Mouse (Mus musculus) liver, postnatal 0 days (tissue): Measurements from ENCODE around the gene Kalrn.

Experiments used
- CTCF ChIP-seq: sonication (generic); IDR thresholded peaks from 2 replicates; pipeline ENCODE4 v1.5.1; 2016; ENCODE audit warnings: antibody characterized with exemption, low read depth
- EP300 ChIP-seq: IDR thresholded peaks from 2 replicates; pipeline ENCODE4 v1.6.1; 2016; ENCODE audit warnings: antibody characterized with exemption, low read depth, mild to moderate bottlenecking

DNA sequence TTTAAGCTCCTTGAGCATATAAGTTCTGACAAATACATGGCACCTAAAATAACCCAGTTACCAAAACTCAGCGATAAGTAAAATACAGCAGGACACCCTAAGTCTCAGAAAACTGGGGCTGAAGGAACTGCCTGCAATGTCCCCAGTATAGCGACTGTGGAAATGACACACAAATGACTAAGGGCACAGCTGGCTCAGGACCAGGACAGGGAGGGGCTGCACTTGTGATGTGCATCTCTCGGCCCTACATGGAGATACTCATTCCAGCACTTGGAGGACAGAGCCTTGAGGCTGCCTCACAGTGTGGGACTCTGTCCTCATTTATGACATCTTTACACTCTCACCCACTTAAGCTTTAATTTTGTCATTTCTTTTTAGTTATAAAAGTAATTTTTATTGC, 497.2 kb downstream of the Kalrn start:
- TF ChIP-seq CTCF = no peak
- no peak for TF ChIP-seq EP300
